Mouse (Mus musculus) myocyte (in vitro differentiated cells): Measurements from ENCODE around the gene Plekhf1. TPM values are rescaled to one million over a fixed set of nuclear protein-coding genes. Genes with fewer than 3 reads are reported as not detected.

Experiments used
- H3K27me3 ChIP-seq: one replicate; pipeline ENCODE4 v1.6.1; 2011; ENCODE audit not compliant: control insufficient read depth, insufficient read depth, insufficient read length
- H3K36me3 ChIP-seq: one replicate; pipeline ENCODE4 v1.6.1; 2011; ENCODE audit not compliant: control insufficient read depth, insufficient read depth
- H3K4me2 ChIP-seq: one replicate; pipeline ENCODE4 v1.6.1; 2011; ENCODE audit warnings: low read depth, control low read depth
- H3K4me3 ChIP-seq: one replicate; pipeline ENCODE4 v1.5.1; 2011; ENCODE audit warnings: mild to moderate bottlenecking, control low read depth, moderate library complexity
- H3K79me2 ChIP-seq: one replicate; pipeline ENCODE4 v1.6.1; 2011; ENCODE audit not compliant: control insufficient read depth, insufficient read depth
- H3ac ChIP-seq: one replicate; pipeline ENCODE4 v1.6.1; 2011; ENCODE audit not compliant: control insufficient read depth, insufficient read length
- CEBPB ChIP-seq: IDR thresholded peaks from 2 replicates; pipeline ENCODE4 v1.6.1; 2011; ENCODE audit warnings: mild to moderate bottlenecking, moderate library complexity; ENCODE audit not compliant: poor library complexity, insufficient read depth, severe bottlenecking
- E2F4 ChIP-seq: IDR thresholded peaks from one replicate; pipeline ENCODE4 v1.6.1; 2011; ENCODE audit warnings: mild to moderate bottlenecking, control low read depth, moderate library complexity; ENCODE audit not compliant: insufficient read depth
- MAX ChIP-seq: IDR thresholded peaks from one replicate; pipeline ENCODE4 v1.6.1; 2011; ENCODE audit warnings: low read depth, mild to moderate bottlenecking, control low read depth
- MYOD1 ChIP-seq, 3 experiments: IDR thresholded peaks; one replicate each; pipeline ENCODE4 v1.6.1; 2011; ENCODE audit warnings: control low read depth in 2 of 3, low read depth in 2 of 3, mild to moderate bottlenecking in 2 of 3, moderate library complexity in 1 of 3; ENCODE audit not compliant: insufficient read length in 2 of 3, control insufficient read depth in 1 of 3
- MYOG ChIP-seq, 3 experiments: IDR thresholded peaks; one replicate each; pipeline ENCODE4 v1.6.1; 2011; ENCODE audit warnings: control low read depth in 2 of 3, low read depth in 2 of 3, mild to moderate bottlenecking in 2 of 3; ENCODE audit not compliant: insufficient read length in 2 of 3, control insufficient read depth in 1 of 3, insufficient read depth in 1 of 3
- POLR2A ChIP-seq: IDR thresholded peaks from one replicate; pipeline ENCODE4 v1.6.1; 2011; ENCODE audit warnings: low read depth, mild to moderate bottlenecking, control low read depth, moderate library complexity; ENCODE audit not compliant: insufficient read length
- POLR2AphosphoS2 ChIP-seq: IDR thresholded peaks from one replicate; pipeline ENCODE4 v1.6.1; 2011; ENCODE audit warnings: low read depth, control low read depth; ENCODE audit not compliant: insufficient read length
- REST ChIP-seq: IDR thresholded peaks from one replicate; pipeline ENCODE4 v1.6.1; 2011; ENCODE audit warnings: mild to moderate bottlenecking, control low read depth, moderate library complexity; ENCODE audit not compliant: insufficient read depth, insufficient read length
- SRF ChIP-seq: IDR thresholded peaks from one replicate; pipeline ENCODE4 v1.6.1; 2011; ENCODE audit warnings: low read depth; ENCODE audit not compliant: control insufficient read depth, insufficient read length
- TCF12 ChIP-seq: IDR thresholded peaks from one replicate; pipeline ENCODE4 v1.6.1; 2011; ENCODE audit warnings: mild to moderate bottlenecking, control low read depth; ENCODE audit not compliant: poor library complexity, insufficient read depth, severe bottlenecking
- TCF3 ChIP-seq: IDR thresholded peaks from one replicate; pipeline ENCODE4 v1.6.1; 2011; ENCODE audit warnings: low read depth, control low read depth; ENCODE audit not compliant: insufficient read length
- USF1 ChIP-seq: IDR thresholded peaks from one replicate; pipeline ENCODE4 v1.6.1; 2011; ENCODE audit warnings: low read depth, mild to moderate bottlenecking, control low read depth, moderate library complexity
- polyA plus RNA-seq: library from polyadenylated mRNA; unstranded; fragments of >200 nt; fragmentation: generic; extraction: Trizol; gene quantifications from one replicate; pipeline ENCODE4 v1.2.1, GENCODE M21; 2012; ENCODE audit warnings: missing spikeins

Plekhf1 gene
- polyA plus RNA-seq, 1 experiment: 3.0 TPM

- no peak for TF ChIP-seq MAX
- TF ChIP-seq USF1: no peak
- TF ChIP-seq MYOG (IDR thresholded peaks at IDR 0.05; ENCODE audit: control insufficient read depth in 1 of 3, insufficient read depth in 1 of 3, insufficient read length in 2 of 3, low read depth in 2 of 3): no peak
- no peak for TF ChIP-seq POLR2A
- no peak for TF ChIP-seq SRF
- no peak for TF ChIP-seq MYOD1 (IDR thresholded peaks at IDR 0.05; ENCODE audit: control insufficient read depth in 1 of 3, insufficient read length in 2 of 3, low read depth in 2 of 3)
- no peak for TF ChIP-seq REST
- no peak for TF ChIP-seq POLR2AphosphoS2
- no peak for TF ChIP-seq TCF12
- no peak for TF ChIP-seq TCF3
- no peaks in the 10 kb centered on the region for H3K36me3 ChIP-seq
Observed at GRCm38 (mm10) chr7:38218631-38219367, 9.0 kb downstream of the Plekhf1 start.

GRCm38 (mm10) chr7:38217417-38218171, 10.2 kb downstream of the Plekhf1 start:
- no peak overlapping the region for H3K4me2 ChIP-seq

More at GRCm38 (mm10) chr7:38218631-38219367, 9.0 kb downstream of the Plekhf1 start:
- Histone ChIP-seq H3ac (no peak overlapping the region), H3K79me2 (peaks cover 13% of the 10 kb centered on the region), H3K4me3 (no peak overlapping the region), H3K4me2 (no peak overlapping the region), H3K27me3 (no peaks in the 10 kb centered on the region)

DNA sequence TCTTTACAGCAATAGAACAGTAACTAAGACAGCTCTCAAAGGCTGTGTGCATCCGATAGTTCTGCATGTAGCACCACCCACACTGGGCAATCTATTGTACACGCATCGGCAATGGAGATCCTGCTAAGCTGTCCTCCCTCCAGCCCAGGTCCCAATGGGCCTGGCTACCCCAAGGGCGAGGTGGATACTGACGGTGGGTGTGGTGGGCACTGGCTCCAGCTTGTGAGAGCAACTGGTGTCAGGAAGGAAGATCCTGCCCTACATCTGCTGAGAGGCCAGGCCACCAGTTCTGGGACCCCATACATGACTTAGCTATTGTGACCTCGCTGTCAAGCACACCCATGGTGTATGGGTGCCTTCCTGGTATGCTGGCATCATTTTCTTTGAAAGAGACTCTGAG, 12.1 kb downstream of the Plekhf1 start:
- TF ChIP-seq E2F4: no peak
- TF ChIP-seq MAX: no peak
- TF ChIP-seq MYOD1 (IDR thresholded peaks at IDR 0.05; ENCODE audit: control insufficient read depth in 1 of 3, insufficient read length in 2 of 3, low read depth in 2 of 3): no peak
- no peak for TF ChIP-seq CEBPB
- no peak for TF ChIP-seq POLR2AphosphoS2

More at GRCm38 (mm10) chr7:38217417-38218171, 10.2 kb downstream of the Plekhf1 start:
- H3ac ChIP-seq: no peak overlapping the region
- H3K27me3 ChIP-seq: no peaks in the 10 kb centered on the region
- TF ChIP-seq E2F4 (no peak), SRF (no peak), MAX (no peak), MYOG (IDR thresholded peaks at IDR 0.05; ENCODE audit: control insufficient read depth in 1 of 3, insufficient read depth in 1 of 3, insufficient read length in 2 of 3, low read depth in 2 of 3) (no peak), CEBPB (no peak), USF1 (peak; percentile 29), MYOD1 (IDR thresholded peaks at IDR 0.05; ENCODE audit: control insufficient read depth in 1 of 3, insufficient read length in 2 of 3, low read depth in 2 of 3) (no peak), POLR2A (no peak)
- H3K79me2 ChIP-seq: peaks cover 3% of the 10 kb centered on the region
- no peaks in the 10 kb centered on the region for H3K36me3 ChIP-seq
- H3K4me3 ChIP-seq: no peak overlapping the region

GRCm38 (mm10) chr7:38215281-38215680, 12.5 kb downstream of the Plekhf1 start:
- H3K27me3 ChIP-seq: no peaks in the 10 kb centered on the region
- no peak overlapping the region for H3K4me2 ChIP-seq
- no peak overlapping the region for H3ac ChIP-seq
- no peak overlapping the region for H3K4me3 ChIP-seq
- TF ChIP-seq SRF: no peak
- TF ChIP-seq MAX: no peak
- TF ChIP-seq REST: no peak
- no peak for TF ChIP-seq USF1
- TF ChIP-seq TCF12: no peak
- TF ChIP-seq CEBPB: no peak
- TF ChIP-seq E2F4: no peak
- no peak for TF ChIP-seq POLR2AphosphoS2
- TF ChIP-seq MYOD1 (IDR thresholded peaks at IDR 0.05; ENCODE audit: control insufficient read depth in 1 of 3, insufficient read length in 2 of 3, low read depth in 2 of 3): no peak
- no peak for TF ChIP-seq POLR2A
- no peak for TF ChIP-seq TCF3
- TF ChIP-seq MYOG (IDR thresholded peaks at IDR 0.05; ENCODE audit: control insufficient read depth in 1 of 3, insufficient read depth in 1 of 3, insufficient read length in 2 of 3, low read depth in 2 of 3): no peak
- no peaks in the 10 kb centered on the region for H3K79me2 ChIP-seq
- no peaks in the 10 kb centered on the region for H3K36me3 ChIP-seq

More for the DNA sequence above, 12.1 kb downstream of the Plekhf1 start:
- Histone ChIP-seq H3K4me3 (no peak overlapping the region), H3K4me2 (no peak overlapping the region), H3ac (no peak overlapping the region), H3K36me3 (no peaks in the 10 kb centered on the region), H3K27me3 (no peaks in the 10 kb centered on the region), H3K79me2 (no peaks in the 10 kb centered on the region)
